Mouse (Mus musculus): ENCODE results near the gene Daam1.

GRCm38 (mm10) chr12:72011404-72011803, 180.5 kb downstream of the Daam1 start:
- TF ChIP-seq CTCF (IDR thresholded peaks at IDR 0.05; ENCODE audit: extremely low read depth, insufficient read depth, low read length) (no peak), POLR2A (IDR thresholded peaks at IDR 0.05; ENCODE audit: extremely low read depth, insufficient read depth, low read length) (no peak)

Data from cortical plate, adult 2 months (tissue).